Mouse (Mus musculus) hindbrain, postnatal 0 days (tissue): ENCODE data around the gene Slc44a5. TPM values are rescaled to one million over a fixed set of nuclear protein-coding genes. Genes with fewer than 3 reads are reported as not detected.

Source experiments
- ATAC-seq: fragments of 200-750 bp; cut with Nextera tagmentation; 2 replicates; pipeline ENCODE4 v1.8.0; 2017; ENCODE audit warnings: mild to moderate bottlenecking, moderate TSS enrichment, moderate library complexity
- DNase-seq: peaks from one replicate; pipeline ENCODE4 v3.0.0-alpha.2; 2015; ENCODE audit warnings: low spot score
- H3K27ac ChIP-seq: fragments of 300-500 bp; sonication (generic); 2 replicates; pipeline ENCODE4 v1.5.1; 2014; ENCODE audit warnings: mild to moderate bottlenecking
- H3K27me3 ChIP-seq: fragments of 300-500 bp; sonication (generic); 2 replicates; pipeline ENCODE4 v1.6.1; 2014; ENCODE audit warnings: low read length, mixed read lengths; ENCODE audit not compliant: insufficient read depth
- H3K36me3 ChIP-seq: fragments of 300-500 bp; sonication (generic); 2 replicates; pipeline ENCODE4 v1.6.1; 2014; ENCODE audit warnings: low read length, mixed read lengths; ENCODE audit not compliant: insufficient read depth
- H3K4me1 ChIP-seq: fragments of 300-500 bp; sonication (generic); 2 replicates; pipeline ENCODE4 v1.6.1; 2014; ENCODE audit warnings: antibody characterized with exemption, low read length, mixed read lengths; ENCODE audit not compliant: insufficient read depth
- H3K4me2 ChIP-seq: fragments of 300-500 bp; sonication (generic); 2 replicates; pipeline ENCODE4 v1.6.1; 2014; ENCODE audit warnings: low read depth, mild to moderate bottlenecking, low read length, moderate library complexity, mixed read lengths
- H3K4me3 ChIP-seq: fragments of 300-500 bp; sonication (generic); 2 replicates; pipeline ENCODE4 v1.5.1; 2014; ENCODE audit warnings: low read length
- H3K9ac ChIP-seq: fragments of 300-500 bp; sonication (generic); replicated peaks from 2 replicates; pipeline ENCODE4 v1.6.1; 2014; ENCODE audit warnings: mild to moderate bottlenecking, low read length, moderate library complexity, mixed read lengths
- H3K9me3 ChIP-seq: fragments of 300-500 bp; sonication (generic); 2 replicates; pipeline ENCODE4 v1.6.1; 2016; ENCODE audit warnings: low read length, mixed read lengths
- CTCF ChIP-seq: IDR thresholded peaks from 2 replicates; pipeline ENCODE4 v1.5.1; 2016; ENCODE audit warnings: antibody characterized with exemption, control low read depth, low read depth
- WGBS: fragments of 180-500 bp; shearing (Covaris S2); extraction: QIAGEN DNeasy Blood & Tissue Kit; methylation state at CpG from one replicate; pipeline ENCODE4 v1.1.7; 2014; 5-methylcytosine and 5-hydroxymethylcytosine counted together
- polyA plus RNA-seq: library from polyadenylated mRNA; unstranded; fragments of >200 nt; fragmentation: Nextera tagmentation; extraction: Ambion mirVana; gene quantifications from 2 replicates; pipeline ENCODE4 v1.2.1, GENCODE M21; 2015
- total RNA-seq: library from RNA; depleted of rRNA; stranded (reverse); fragments of >200 nt; gene quantifications from 2 replicates; pipeline ENCODE4 v1.2.3, GENCODE M21; 2014

The Slc44a5 gene
- total and polyA plus RNA-seq, 2 experiments from 2014 or later, result 6.5 to 27.7 TPM

DNA sequence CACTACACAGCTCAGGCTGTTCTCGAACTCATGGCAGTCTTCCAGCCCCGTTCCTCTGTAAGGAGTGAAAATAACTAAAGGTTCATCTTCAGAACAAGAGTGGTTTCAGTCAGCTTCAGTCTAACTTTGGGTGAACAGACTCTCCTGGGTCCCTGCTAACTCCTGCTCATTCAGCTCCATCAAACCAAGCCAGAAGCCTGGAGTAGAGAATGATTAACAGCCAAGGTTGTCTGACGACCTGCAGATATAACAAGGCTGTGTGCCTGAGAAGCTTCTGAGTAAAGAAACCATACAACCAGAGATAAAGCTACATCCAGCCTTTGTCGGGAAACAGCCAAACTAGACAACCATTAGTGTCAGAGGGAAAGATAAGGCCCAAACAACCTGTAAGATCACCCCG, 5.8 kb upstream of the Slc44a5 start:
- H3K4me3 ChIP-seq, result no peak overlapping the region
- 87% methylated on average over 5 of the region's 5 CpGs for WGBS
- H3K4me1 ChIP-seq, result no peaks in the 10 kb centered on the region
- H3K4me2 ChIP-seq, result no peak overlapping the region
- no peak overlapping the region for H3K27ac ChIP-seq
- no peaks in the 10 kb centered on the region for H3K9me3 ChIP-seq
- no peaks in the 10 kb centered on the region for H3K36me3 ChIP-seq
- DNase-seq, result no peak
- H3K9ac ChIP-seq, result no peak overlapping the region
- no peak for TF ChIP-seq CTCF
- no peak for ATAC-seq
- no peaks in the 10 kb centered on the region for H3K27me3 ChIP-seq

DNA sequence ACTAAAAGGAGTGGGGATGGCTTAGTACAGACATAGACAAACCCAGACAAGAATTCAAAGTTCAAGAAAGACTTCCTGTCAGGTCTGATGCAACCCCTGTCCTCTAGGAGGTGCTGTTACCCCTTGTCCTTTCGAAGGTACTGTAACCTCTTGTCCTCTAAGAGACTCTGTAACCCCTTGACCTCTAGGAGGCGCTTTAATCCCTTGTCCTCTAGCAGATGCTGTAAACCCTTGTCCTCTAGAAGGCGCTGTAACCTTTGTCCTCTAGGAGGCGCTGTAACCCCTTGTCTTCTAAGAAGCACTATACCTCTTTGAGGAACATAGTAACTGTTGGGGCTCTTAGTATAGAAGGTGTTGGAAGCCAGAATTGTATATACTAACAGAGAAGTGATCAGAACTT, 4.7 kb upstream of the Slc44a5 start:
- Histone ChIP-seq H3K9me3 (no peaks in the 10 kb centered on the region), H3K9ac (no peak overlapping the region), H3K4me3 (no peak overlapping the region), H3K27me3 (no peaks in the 10 kb centered on the region), H3K36me3 (no peaks in the 10 kb centered on the region), H3K4me2 (no peak overlapping the region), H3K4me1 (no peaks in the 10 kb centered on the region), H3K27ac (no peak overlapping the region)
- ATAC-seq (peak; percentile 30; the same call in 1 of the 2 replicates), DNase-seq (peak; percentile 92)
- peak; percentile 83 for TF ChIP-seq CTCF
- 42% methylated on average over 4 of the region's 4 CpGs for WGBS

DNA sequence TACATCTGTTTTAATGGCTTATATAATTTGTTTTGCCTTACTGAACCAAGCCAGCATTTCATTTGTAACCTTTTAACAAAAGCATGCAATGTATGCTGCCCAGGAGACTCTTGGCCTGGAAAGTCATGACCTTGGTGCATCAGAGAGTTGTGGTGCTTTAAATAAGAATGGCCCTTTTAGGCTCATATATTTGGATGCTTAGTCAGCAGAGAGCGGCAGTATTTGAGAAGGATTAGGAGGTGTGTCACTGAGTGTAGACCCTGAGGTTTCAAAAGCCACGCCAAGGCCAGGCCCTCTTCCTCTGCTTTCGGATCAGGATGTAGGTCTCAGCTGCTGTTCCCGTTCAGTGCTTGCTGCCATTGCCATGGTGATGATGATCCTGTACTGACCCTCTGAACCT, 3.8 kb upstream of the Slc44a5 start:
- H3K4me3 ChIP-seq, result no peak overlapping the region

DNA sequence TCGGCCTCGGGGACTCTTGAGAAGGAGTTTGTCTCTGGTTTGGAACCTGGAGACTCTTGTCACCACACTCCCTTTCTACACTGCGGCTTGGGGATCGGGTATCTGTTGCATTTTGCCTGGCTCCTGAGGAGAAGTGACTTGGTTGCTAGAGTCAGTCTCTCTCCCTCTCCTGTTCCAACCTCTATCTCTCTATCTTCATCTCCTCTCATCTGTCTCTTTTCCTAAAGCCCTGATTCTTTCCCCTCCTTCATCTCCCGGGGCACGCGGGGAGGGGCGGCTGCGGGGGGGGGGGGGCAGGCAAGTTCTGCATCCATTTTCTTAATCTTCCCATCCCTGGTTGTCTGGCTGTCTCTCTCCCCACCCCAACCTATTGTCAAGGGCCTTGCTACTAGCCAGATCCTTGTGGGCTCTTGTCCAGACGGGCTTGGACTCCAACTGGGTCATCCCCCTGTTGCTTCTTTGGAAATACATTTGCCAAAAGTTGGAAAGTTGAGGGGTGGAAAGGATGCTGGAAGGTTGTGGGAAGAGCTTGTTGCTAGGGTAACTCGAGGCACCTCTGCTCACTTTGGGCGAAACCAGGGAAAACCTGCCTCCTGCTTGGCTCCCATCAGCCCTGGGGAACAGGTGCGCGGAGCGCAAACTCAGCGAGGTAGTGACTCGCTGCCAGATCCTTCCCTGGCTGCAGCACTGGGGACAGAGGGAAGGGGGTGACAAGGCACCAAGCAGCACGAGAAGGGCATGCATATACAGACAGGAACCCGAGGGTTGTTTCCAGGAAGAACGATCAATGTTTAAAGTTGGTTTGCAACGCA, 919 bp downstream of the Slc44a5 start:
- TF ChIP-seq CTCF, result no peak
- Histone ChIP-seq H3K4me2 (peak overlapping the region; percentile 83), H3K9ac (peak overlapping the region; percentile 78), H3K27me3 (no peaks in the 10 kb centered on the region), H3K27ac (peak overlapping the region; percentile 26; the same call in 1 of the 2 replicates), H3K4me3 (peak overlapping the region; percentile 59), H3K36me3 (no peaks in the 10 kb centered on the region), H3K9me3 (no peaks in the 10 kb centered on the region), H3K4me1 (peaks cover 8% of the 10 kb centered on the region; the same call in 1 of the 2 replicates)
- peak; percentile 42 for DNase-seq
- WGBS, result 1% methylated on average over 20 of the region's 21 CpGs
- peak; percentile 21; the same call in 1 of the 2 replicates for ATAC-seq

More for the DNA sequence above, 3.8 kb upstream of the Slc44a5 start:
- Histone ChIP-seq H3K27ac (no peak overlapping the region), H3K9ac (no peak overlapping the region), H3K4me2 (no peak overlapping the region), H3K4me1 (peaks cover 5% of the 10 kb centered on the region; the same call in 1 of the 2 replicates), H3K9me3 (no peaks in the 10 kb centered on the region), H3K27me3 (no peaks in the 10 kb centered on the region), H3K36me3 (no peaks in the 10 kb centered on the region)
- no peak for TF ChIP-seq CTCF
- DNase-seq (no peak), ATAC-seq (no peak)
- 93% methylated on average over 4 of the region's 4 CpGs for WGBS

DNA sequence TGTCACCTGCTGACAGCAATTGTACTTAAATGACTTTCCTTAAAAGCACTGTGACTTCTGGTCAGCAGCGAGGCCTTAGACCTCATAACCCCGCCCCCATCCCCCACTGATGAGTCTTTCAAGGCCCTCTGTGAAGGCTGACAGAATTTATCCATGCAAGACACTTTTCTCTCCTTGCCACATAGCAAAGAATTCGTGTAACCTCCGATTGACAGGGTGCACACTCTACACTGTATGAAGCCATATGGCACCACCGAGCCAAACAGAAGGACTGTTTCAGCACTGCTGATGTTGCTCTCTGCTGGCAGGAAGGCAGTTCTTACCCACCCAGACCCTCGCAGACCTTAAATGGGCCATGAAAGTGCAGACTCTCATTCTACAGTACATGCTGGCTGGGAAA, 1.8 kb downstream of the Slc44a5 start:
- peak overlapping the region; percentile 59 for H3K4me3 ChIP-seq
- WGBS, result 6% methylated on average over 6 of the region's 6 CpGs
- H3K27ac ChIP-seq, result peak overlapping the region; percentile 26; the same call in 1 of the 2 replicates
- ATAC-seq, result peak; percentile 70
- H3K27me3 ChIP-seq, result no peaks in the 10 kb centered on the region
- peak; percentile 54 for DNase-seq
- peak overlapping the region; percentile 83 for H3K4me2 ChIP-seq
- TF ChIP-seq CTCF, result no peak
- H3K9me3 ChIP-seq, result no peaks in the 10 kb centered on the region
- no peaks in the 10 kb centered on the region for H3K36me3 ChIP-seq
- H3K9ac ChIP-seq, result no peak overlapping the region; the same call in 1 of the 2 replicates
- peaks cover 8% of the 10 kb centered on the region; the same call in 1 of the 2 replicates for H3K4me1 ChIP-seq

DNA sequence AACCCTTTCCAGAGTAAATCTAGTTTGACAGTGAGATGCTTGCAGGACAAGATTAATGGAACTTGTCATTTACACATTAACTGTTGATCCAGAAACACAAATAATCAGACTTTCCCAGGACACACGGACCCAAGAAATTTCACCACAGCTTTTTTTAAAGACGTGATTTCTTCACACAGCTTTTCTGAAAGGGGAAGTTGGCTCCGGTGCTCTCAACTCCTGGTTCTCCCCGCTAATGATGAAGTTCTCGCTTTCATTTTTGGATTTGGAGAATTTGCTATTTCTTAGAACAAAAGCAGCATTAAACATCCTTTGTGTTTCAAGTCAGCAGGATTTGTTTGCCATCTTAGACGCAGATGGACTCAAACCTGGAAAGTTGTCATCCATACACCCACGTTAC, 2.6 kb downstream of the Slc44a5 start:
- DNase-seq (no peak), ATAC-seq (no peak)
- Histone ChIP-seq H3K36me3 (no peaks in the 10 kb centered on the region), H3K27me3 (no peaks in the 10 kb centered on the region), H3K4me1 (peaks cover 8% of the 10 kb centered on the region; the same call in 1 of the 2 replicates), H3K9ac (no peak overlapping the region), H3K4me2 (peak overlapping the region; percentile 83), H3K4me3 (no peak overlapping the region), H3K27ac (no peak overlapping the region), H3K9me3 (no peaks in the 10 kb centered on the region)
- 69% methylated on average over 7 of the region's 7 CpGs for WGBS
- TF ChIP-seq CTCF, result no peak

DNA sequence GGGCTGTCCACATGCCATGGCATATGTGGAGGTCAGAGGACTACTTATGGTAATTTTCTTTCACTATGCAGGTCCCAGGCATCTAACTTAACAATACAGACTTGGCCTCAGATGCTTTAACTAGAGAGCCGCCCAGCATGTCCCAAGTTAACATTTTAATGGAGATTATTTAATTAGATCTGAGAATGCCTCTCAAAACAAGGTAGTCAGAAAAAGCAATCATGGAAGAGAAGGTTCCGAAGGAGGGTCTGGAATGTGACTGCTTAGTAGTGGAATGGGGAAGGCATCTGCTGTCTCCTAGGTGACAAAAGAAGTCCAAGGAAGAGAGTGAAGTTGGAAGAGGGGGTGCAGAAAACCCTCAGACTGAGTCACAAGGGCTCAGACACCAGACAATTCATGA, 7.4 kb downstream of the Slc44a5 start:
- H3K4me2 ChIP-seq, result no peak overlapping the region
- H3K4me1 ChIP-seq, result no peaks in the 10 kb centered on the region
- TF ChIP-seq CTCF, result no peak
- DNase-seq (no peak), ATAC-seq (no peak)
- H3K27me3 ChIP-seq, result no peaks in the 10 kb centered on the region
- H3K9ac ChIP-seq, result no peak overlapping the region
- no peak overlapping the region for H3K27ac ChIP-seq
- 31% methylated on average over 2 of the region's 2 CpGs for WGBS
- no peak overlapping the region for H3K4me3 ChIP-seq
- no peaks in the 10 kb centered on the region for H3K9me3 ChIP-seq
- H3K36me3 ChIP-seq, result no peaks in the 10 kb centered on the region
